Mouse (Mus musculus): Measurements from ENCODE around the gene Dlg2. TPM values are rescaled to one million over a fixed set of nuclear protein-coding genes. Genes with fewer than 3 reads are reported as not detected.

Gene Dlg2
- total RNA-seq, 2 experiments from 2014 or later: 0.60 to 1.2 TPM

GRCm38 (mm10) chr7:91962956-91963355, 1486.5 kb downstream of the Dlg2 start:
- no peak for ATAC-seq (replicated peaks; ENCODE audit: low FRiP score, poor library complexity, severe bottlenecking)

- ATAC-seq (replicated peaks; ENCODE audit: low FRiP score, poor library complexity, severe bottlenecking): no peak
Observed at GRCm38 (mm10) chr7:91972970-91973369, 1496.5 kb downstream of the Dlg2 start.

- ATAC-seq (replicated peaks; ENCODE audit: low FRiP score, poor library complexity, severe bottlenecking): no peak
Observed at GRCm38 (mm10) chr7:92003769-92004455, 1527.4 kb downstream of the Dlg2 start.

GRCm38 (mm10) chr7:92005681-92006425, 1529.4 kb downstream of the Dlg2 start:
- ATAC-seq (replicated peaks; ENCODE audit: low FRiP score, poor library complexity, severe bottlenecking): no peak

GRCm38 (mm10) chr7:92008702-92009101, 1532.2 kb downstream of the Dlg2 start:
- no peak for ATAC-seq (replicated peaks; ENCODE audit: low FRiP score, poor library complexity, severe bottlenecking)

- no peak for ATAC-seq (replicated peaks; ENCODE audit: low FRiP score, poor library complexity, severe bottlenecking)
Observed at GRCm38 (mm10) chr7:92024928-92025327, 1548.5 kb downstream of the Dlg2 start.

GRCm38 (mm10) chr7:92025465-92026056, 1549.1 kb downstream of the Dlg2 start:
- ATAC-seq (replicated peaks; ENCODE audit: low FRiP score, poor library complexity, severe bottlenecking): no peak

- ATAC-seq (replicated peaks; ENCODE audit: low FRiP score, poor library complexity, severe bottlenecking): no peak
Observed at GRCm38 (mm10) chr7:92027049-92027448, 1550.6 kb downstream of the Dlg2 start.

- ATAC-seq (replicated peaks; ENCODE audit: low FRiP score, poor library complexity, severe bottlenecking): no peak
Observed at GRCm38 (mm10) chr7:92034256-92034655, 1557.8 kb downstream of the Dlg2 start.

GRCm38 (mm10) chr7:92040187-92040586, 1563.7 kb downstream of the Dlg2 start:
- no peak for ATAC-seq (replicated peaks; ENCODE audit: low FRiP score, poor library complexity, severe bottlenecking)

GRCm38 (mm10) chr7:92040785-92041411, 1564.4 kb downstream of the Dlg2 start:
- no peak for ATAC-seq (replicated peaks; ENCODE audit: low FRiP score, poor library complexity, severe bottlenecking)

- ATAC-seq (replicated peaks; ENCODE audit: low FRiP score, poor library complexity, severe bottlenecking): no peak
Observed at GRCm38 (mm10) chr7:92044966-92045365, 1568.5 kb downstream of the Dlg2 start.

GRCm38 (mm10) chr7:92047271-92047670, 1570.8 kb downstream of the Dlg2 start:
- ATAC-seq (replicated peaks; ENCODE audit: low FRiP score, poor library complexity, severe bottlenecking): no peak

- no peak for ATAC-seq (replicated peaks; ENCODE audit: low FRiP score, poor library complexity, severe bottlenecking)
Observed at GRCm38 (mm10) chr7:92048876-92049275, 1572.4 kb downstream of the Dlg2 start.

- no peak for ATAC-seq (replicated peaks; ENCODE audit: low FRiP score, poor library complexity, severe bottlenecking)
Observed at GRCm38 (mm10) chr7:92066851-92067250, 1590.4 kb downstream of the Dlg2 start.

- no peak for ATAC-seq (replicated peaks; ENCODE audit: low FRiP score, poor library complexity, severe bottlenecking)
Observed at GRCm38 (mm10) chr7:92087429-92087828, 1611.0 kb downstream of the Dlg2 start.

- no peak for ATAC-seq (replicated peaks; ENCODE audit: low FRiP score, poor library complexity, severe bottlenecking)
Observed at GRCm38 (mm10) chr7:92093860-92094259, 1617.4 kb downstream of the Dlg2 start.

GRCm38 (mm10) chr7:92095198-92095597, 1618.7 kb downstream of the Dlg2 start:
- ATAC-seq (replicated peaks; ENCODE audit: low FRiP score, poor library complexity, severe bottlenecking): no peak

- no peak for ATAC-seq (replicated peaks; ENCODE audit: low FRiP score, poor library complexity, severe bottlenecking)
Observed at GRCm38 (mm10) chr7:92100847-92101246, 1624.4 kb downstream of the Dlg2 start.

- no peak for ATAC-seq (replicated peaks; ENCODE audit: low FRiP score, poor library complexity, severe bottlenecking)
Observed at GRCm38 (mm10) chr7:92102892-92103543, 1626.5 kb downstream of the Dlg2 start.
